Mouse (Mus musculus): ENCODE results near the gene Fam114a2.

Gene Fam114a2

GRCm38 (mm10) chr11:57519304-57519703, 887 bp upstream of the Fam114a2 start:
- DNase-seq (ENCODE audit: low read depth, low spot score) = no peak

- DNase-seq (ENCODE audit: low read depth, low spot score) = no peak
Observed at GRCm38 (mm10) chr11:57518751-57519148, 333 bp upstream of the Fam114a2 start.

GRCm38 (mm10) chr11:57516946-57517441, 1.4 kb downstream of the Fam114a2 start:
- no peak for DNase-seq (ENCODE audit: low read depth, low spot score)

GRCm38 (mm10) chr11:57515218-57515617, 3.2 kb downstream of the Fam114a2 start:
- DNase-seq (ENCODE audit: low read depth, low spot score) = no peak

GRCm38 (mm10) chr11:57506899-57507298, 11.5 kb downstream of the Fam114a2 start:
- DNase-seq (ENCODE audit: low read depth, low spot score) = no peak

- no peak for DNase-seq (ENCODE audit: low read depth, low spot score)
Observed at GRCm38 (mm10) chr11:57503155-57503554, 15.3 kb downstream of the Fam114a2 start.

GRCm38 (mm10) chr11:57498215-57498614, 20.2 kb downstream of the Fam114a2 start:
- DNase-seq (ENCODE audit: low read depth, low spot score) = no peak

- DNase-seq (ENCODE audit: low read depth, low spot score) = no peak
Observed at GRCm38 (mm10) chr11:57497701-57498100, 20.7 kb downstream of the Fam114a2 start.

GRCm38 (mm10) chr11:57496462-57497039, 21.9 kb downstream of the Fam114a2 start:
- no peak for DNase-seq (ENCODE audit: low read depth, low spot score)

GRCm38 (mm10) chr11:57488436-57488835, 30.0 kb downstream of the Fam114a2 start:
- no peak for DNase-seq (ENCODE audit: low read depth, low spot score)

GRCm38 (mm10) chr11:57478077-57478476, 40.3 kb downstream of the Fam114a2 start:
- DNase-seq (ENCODE audit: low read depth, low spot score) = no peak

GRCm38 (mm10) chr11:57475119-57475518, 43.3 kb downstream of the Fam114a2 start:
- DNase-seq (ENCODE audit: low read depth, low spot score) = peak; percentile 5

GRCm38 (mm10) chr11:57474296-57474941, 44.0 kb downstream of the Fam114a2 start:
- no peak for DNase-seq (ENCODE audit: low read depth, low spot score)

- DNase-seq (ENCODE audit: low read depth, low spot score) = no peak
Observed at GRCm38 (mm10) chr11:57470979-57471378, 47.4 kb downstream of the Fam114a2 start.

- no peak for DNase-seq (ENCODE audit: low read depth, low spot score)
Observed at GRCm38 (mm10) chr11:57470056-57470455, 48.4 kb downstream of the Fam114a2 start.

GRCm38 (mm10) chr11:57468706-57469105, 49.7 kb downstream of the Fam114a2 start:
- no peak for DNase-seq (ENCODE audit: low read depth, low spot score)

GRCm38 (mm10) chr11:57467159-57468110, 51.0 kb downstream of the Fam114a2 start:
- DNase-seq (ENCODE audit: low read depth, low spot score) = peak; percentile 19

- no peak for DNase-seq (ENCODE audit: low read depth, low spot score)
Observed at GRCm38 (mm10) chr11:57465844-57466243, 52.6 kb downstream of the Fam114a2 start.

GRCm38 (mm10) chr11:57465025-57465424, 53.4 kb downstream of the Fam114a2 start:
- no peak for DNase-seq (ENCODE audit: low read depth, low spot score)

GRCm38 (mm10) chr11:57459759-57460158, 58.7 kb downstream of the Fam114a2 start:
- no peak for DNase-seq (ENCODE audit: low read depth, low spot score)

GRCm38 (mm10) chr11:57454421-57454820, 64.0 kb downstream of the Fam114a2 start:
- DNase-seq (ENCODE audit: low read depth, low spot score) = no peak

All from c-Kit-negative CD71-positive TER-119-positive erythroid progenitor cells, embryonic 14.5 days (primary cell).